Mouse (Mus musculus) adrenal gland, adult 2 months (tissue): Measurements from ENCODE around the gene Sipa1l2. TPM values are rescaled to one million over a fixed set of nuclear protein-coding genes. Genes with fewer than 3 reads are reported as not detected.
A peak's percentile ranks its signal among the peaks of the same experiment; 100 is the strongest.

ENCODE experiments used
- DNase-seq: peaks from one replicate; pipeline ENCODE4 v3.0.0; 2021
- long read RNA-seq: library from polyadenylated mRNA; stranded (forward); transcript quantifications from one replicate; pipeline ENCODE4 v2.0.0, GENCODE M21; 2021
- polyA plus RNA-seq: library from polyadenylated mRNA; depleted of rRNA; stranded (reverse); fragments of >200 nt; gene quantifications from 2 replicates; pipeline ENCODE4 v1.2.3, GENCODE M21; 2012; rRNA removed
- total RNA-seq, 2 experiments: library from RNA; stranded (reverse); gene quantifications; 2 replicates each; pipeline ENCODE4 v1.2.3; 2021

Sipa1l2 gene
- total RNA-seq (10 to 100 TPM; 43.5 to 55.8 TPM), polyA plus RNA-seq (36.0 and 51.6 TPM in 2 replicates)
- long read RNA-seq, full-length matches to known transcripts = 11 of 18 reads
- long read RNA-seq, partial matches to known transcripts = 6 of 18 reads
- long read RNA-seq, other reads (novel, unspliced or antisense) = 1 of 18 reads

- DNase-seq = peak; percentile 99
Measured at GRCm38 (mm10) chr8:125569533-125570365, at the start of gene Sipa1l2. Gene Sipa1l2 (minus strand): TSS chr8:125569808.

GRCm38 (mm10) chr8:125618543-125619335 is 49.1 kb upstream of the Sipa1l2 start:
- peak; percentile 92 for DNase-seq

- DNase-seq = no peak
Measured at GRCm38 (mm10) chr8:125616935-125617334, 47.3 kb upstream of the Sipa1l2 start.

- no peak for DNase-seq
Measured at GRCm38 (mm10) chr8:125616039-125616438, 46.4 kb upstream of the Sipa1l2 start.

GRCm38 (mm10) chr8:125613552-125613951 is 43.9 kb upstream of the Sipa1l2 start:
- no peak for DNase-seq

GRCm38 (mm10) chr8:125611799-125612560 is 42.4 kb upstream of the Sipa1l2 start:
- no peak for DNase-seq

- DNase-seq = no peak
Measured at GRCm38 (mm10) chr8:125611024-125611798, 41.6 kb upstream of the Sipa1l2 start.

- DNase-seq = no peak
Measured at GRCm38 (mm10) chr8:125609737-125610136, 40.1 kb upstream of the Sipa1l2 start.

GRCm38 (mm10) chr8:125607714-125608223 is 38.2 kb upstream of the Sipa1l2 start:
- DNase-seq = no peak

- DNase-seq = no peak
Measured at GRCm38 (mm10) chr8:125606937-125607336, 37.3 kb upstream of the Sipa1l2 start.

- DNase-seq = no peak
Measured at GRCm38 (mm10) chr8:125604817-125605512, 35.4 kb upstream of the Sipa1l2 start.

- no peak for DNase-seq
Measured at GRCm38 (mm10) chr8:125604213-125604816, 34.7 kb upstream of the Sipa1l2 start.

GRCm38 (mm10) chr8:125603312-125603840 is 33.8 kb upstream of the Sipa1l2 start:
- no peak for DNase-seq

- no peak for DNase-seq
Measured at GRCm38 (mm10) chr8:125600033-125600686, 30.6 kb upstream of the Sipa1l2 start.

GRCm38 (mm10) chr8:125595571-125596508 is 26.2 kb upstream of the Sipa1l2 start:
- peak; percentile 93 for DNase-seq

- no peak for DNase-seq
Measured at GRCm38 (mm10) chr8:125590363-125590762, 20.8 kb upstream of the Sipa1l2 start.

- DNase-seq = no peak
Measured at GRCm38 (mm10) chr8:125586587-125586986, 17.0 kb upstream of the Sipa1l2 start.

- DNase-seq = no peak
Measured at GRCm38 (mm10) chr8:125584276-125584675, 14.7 kb upstream of the Sipa1l2 start.
